Mouse (Mus musculus) right cerebral cortex, postnatal 25 days (tissue): Measurements from ENCODE around the gene Htra3.

Experiments
- DNase-seq: peaks from one replicate; pipeline ENCODE4 v3.0.0; 2022

The Htra3 gene

DNA sequence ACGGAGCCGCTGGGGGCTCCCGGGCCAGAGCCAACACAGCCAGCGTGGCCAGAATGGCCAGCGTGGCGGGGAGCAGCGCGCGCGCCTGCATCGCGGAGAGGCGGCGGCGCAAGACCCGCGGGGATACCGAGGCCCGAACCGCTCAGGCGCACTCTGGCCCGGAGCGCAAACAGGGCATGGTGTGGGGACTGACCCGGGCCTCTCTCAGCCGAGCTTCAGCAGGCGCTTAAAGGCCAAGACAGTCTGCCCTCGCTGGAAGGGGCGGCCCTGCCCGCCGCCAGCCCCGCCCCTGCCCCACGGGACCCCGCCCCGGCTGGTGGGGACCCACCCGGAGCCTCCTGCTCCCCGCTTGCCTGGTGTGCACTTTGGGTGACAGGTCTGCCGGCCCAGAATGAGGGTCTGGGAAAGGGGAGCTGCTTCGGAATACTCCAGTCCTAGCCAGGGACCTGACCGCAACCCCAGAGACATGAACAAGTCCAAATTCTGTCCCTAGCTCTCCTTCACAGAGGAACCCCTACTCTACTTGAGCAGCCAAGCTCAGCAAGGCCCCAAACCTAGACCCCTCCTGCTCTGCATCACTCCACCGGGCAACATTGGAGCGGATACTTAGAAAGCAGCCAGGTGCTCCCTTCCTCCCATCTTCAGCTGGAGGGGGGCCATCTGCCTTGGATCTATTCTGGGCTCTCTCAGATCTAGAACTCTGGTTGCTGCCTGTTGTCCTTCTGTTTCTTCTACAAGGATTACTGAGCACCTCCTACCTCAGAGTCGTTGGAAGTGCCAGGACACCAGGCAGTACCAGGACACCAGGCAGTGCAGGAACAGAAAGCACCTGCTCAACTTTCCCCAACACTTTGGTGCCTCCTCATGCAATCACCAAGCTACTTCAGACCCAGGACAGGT is at the start of gene Htra3:
TSS of gene Htra3 (minus strand) at position 527 of the 900 bp plus-strand sequence.
- peak; percentile 31 for DNase-seq

DNA sequence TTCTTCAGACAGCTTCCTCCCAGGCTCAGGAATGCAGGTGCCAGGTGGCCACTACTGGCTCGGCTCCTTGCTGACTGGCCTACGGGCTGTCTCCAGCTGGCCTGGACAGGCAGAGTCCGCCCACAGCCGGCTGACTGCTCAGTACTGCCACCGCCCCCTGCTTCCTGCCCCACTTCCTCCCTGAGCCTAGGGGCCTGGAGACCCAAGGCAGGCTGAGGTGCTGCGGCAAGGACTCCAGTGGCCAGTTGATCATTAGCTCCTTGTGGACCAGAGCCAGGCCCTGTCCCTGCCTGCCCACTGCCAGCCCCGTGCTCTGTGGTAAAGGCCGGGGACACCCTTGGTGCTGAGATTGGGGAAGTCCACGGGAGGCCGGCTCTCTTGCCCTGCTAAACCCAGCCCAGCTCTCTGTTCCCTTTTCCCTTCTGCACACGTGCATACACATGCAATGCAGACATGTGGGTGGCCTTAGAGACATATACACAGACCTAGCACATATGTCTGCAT is 49.4 kb upstream of the Htra3 start:
- peak; percentile 67 for DNase-seq

- no peak for DNase-seq
These were observed 48.9 kb upstream of the Htra3 start for GRCm38 (mm10) chr5:35728344-35728956.

GRCm38 (mm10) chr5:35727447-35727846 is 47.9 kb upstream of the Htra3 start:
- no peak for DNase-seq

DNA sequence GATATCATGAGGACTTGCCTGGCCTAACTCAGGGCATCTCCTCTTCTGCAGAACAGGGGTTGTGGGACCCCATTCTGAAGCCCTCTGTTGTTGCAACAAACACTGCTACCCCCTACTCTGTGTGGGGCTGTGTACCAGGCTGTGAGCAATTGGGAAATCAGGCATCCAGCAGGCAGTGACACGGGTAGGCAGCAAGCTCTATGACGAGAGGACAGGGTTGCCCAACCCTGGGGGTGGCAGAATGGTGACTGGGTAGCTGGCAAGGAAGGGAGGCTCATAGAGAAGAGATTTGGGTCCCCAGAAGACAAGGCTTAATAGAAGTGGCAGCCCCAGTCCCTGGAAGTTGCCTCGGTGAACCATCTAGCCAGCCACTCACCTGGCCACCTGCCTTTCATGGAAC is 46.3 kb upstream of the Htra3 start:
- no peak for DNase-seq

DNA sequence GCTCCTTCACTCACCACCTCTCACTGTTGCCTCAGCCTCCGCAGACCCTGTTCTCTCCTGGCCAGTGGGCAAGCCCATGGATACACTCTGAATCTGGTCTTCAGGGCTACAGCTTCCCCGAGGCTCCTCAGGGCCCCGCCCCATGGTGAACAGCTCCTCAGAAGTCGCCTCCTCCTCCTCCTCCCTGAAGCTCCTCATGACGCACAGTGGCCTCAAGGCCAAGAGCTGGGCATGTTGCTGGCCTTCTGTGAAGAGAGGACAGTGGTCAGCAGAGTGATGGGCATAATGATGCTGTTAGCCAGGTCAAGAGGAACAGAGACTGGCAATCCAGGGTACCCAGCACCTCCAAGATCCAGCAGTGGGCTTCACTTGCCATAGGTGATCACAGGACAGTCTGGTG is 44.3 kb upstream of the Htra3 start:
- DNase-seq: no peak

- no peak for DNase-seq
These were observed 43.1 kb upstream of the Htra3 start for GRCm38 (mm10) chr5:35722654-35723053.

DNA sequence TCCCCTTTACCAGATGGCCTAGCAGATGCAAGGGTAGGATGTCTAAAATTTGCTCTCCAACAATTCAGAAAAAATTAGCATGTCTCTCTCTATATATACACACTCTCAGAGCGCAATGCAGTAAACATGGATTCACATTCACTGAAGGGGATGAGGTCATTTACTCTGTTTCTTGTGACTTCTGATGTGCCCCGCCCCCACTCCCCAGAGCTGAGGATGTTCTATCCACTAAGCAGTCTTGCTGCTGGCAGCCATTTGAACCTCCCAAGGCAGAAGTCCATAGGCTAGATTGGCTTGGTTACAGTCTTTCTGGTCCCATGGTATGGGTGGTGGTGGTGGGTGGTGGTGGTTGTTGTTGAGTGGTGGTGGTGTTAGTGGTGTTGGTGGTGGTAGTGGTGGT is 42.4 kb upstream of the Htra3 start:
- no peak for DNase-seq

- DNase-seq: no peak
These were observed 40.3 kb upstream of the Htra3 start for GRCm38 (mm10) chr5:35719880-35720279.

- no peak for DNase-seq
These were observed 39.8 kb upstream of the Htra3 start for GRCm38 (mm10) chr5:35719343-35719742.

- no peak for DNase-seq
These were observed 39.2 kb upstream of the Htra3 start for GRCm38 (mm10) chr5:35718817-35719216.

- peak; percentile 26 for DNase-seq
These were observed 38.4 kb upstream of the Htra3 start for GRCm38 (mm10) chr5:35717946-35718345.

GRCm38 (mm10) chr5:35717455-35717854 is 37.9 kb upstream of the Htra3 start:
- no peak for DNase-seq

- DNase-seq: peak; percentile 55
These were observed 34.2 kb upstream of the Htra3 start for GRCm38 (mm10) chr5:35713649-35714354.

GRCm38 (mm10) chr5:35712517-35712916 is 32.9 kb upstream of the Htra3 start:
- DNase-seq: no peak

- no peak for DNase-seq
These were observed 31.3 kb upstream of the Htra3 start for GRCm38 (mm10) chr5:35710931-35711330.

- no peak for DNase-seq
These were observed 30.9 kb upstream of the Htra3 start for GRCm38 (mm10) chr5:35710481-35710880.

GRCm38 (mm10) chr5:35705411-35705810 is 25.8 kb upstream of the Htra3 start:
- no peak for DNase-seq

DNA sequence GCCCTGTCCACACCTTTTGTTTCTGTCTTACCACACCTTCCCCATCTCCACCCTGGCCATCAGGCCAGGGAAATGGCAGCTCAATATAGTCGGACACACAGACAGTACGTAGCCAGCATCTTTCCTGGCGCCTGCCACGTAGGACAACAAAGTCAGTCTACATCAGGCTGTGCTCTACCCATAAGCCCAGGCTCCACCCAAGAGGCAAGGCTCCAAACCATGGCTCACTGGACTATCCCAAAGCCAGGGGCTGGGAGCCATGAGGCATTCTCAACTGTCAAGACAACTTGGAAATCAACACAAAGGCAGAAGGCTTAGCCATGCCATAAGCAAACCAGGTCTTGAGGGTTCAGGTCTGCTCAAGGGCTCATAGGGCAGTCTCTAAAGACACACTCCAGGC is 24.2 kb upstream of the Htra3 start:
- no peak for DNase-seq

DNA sequence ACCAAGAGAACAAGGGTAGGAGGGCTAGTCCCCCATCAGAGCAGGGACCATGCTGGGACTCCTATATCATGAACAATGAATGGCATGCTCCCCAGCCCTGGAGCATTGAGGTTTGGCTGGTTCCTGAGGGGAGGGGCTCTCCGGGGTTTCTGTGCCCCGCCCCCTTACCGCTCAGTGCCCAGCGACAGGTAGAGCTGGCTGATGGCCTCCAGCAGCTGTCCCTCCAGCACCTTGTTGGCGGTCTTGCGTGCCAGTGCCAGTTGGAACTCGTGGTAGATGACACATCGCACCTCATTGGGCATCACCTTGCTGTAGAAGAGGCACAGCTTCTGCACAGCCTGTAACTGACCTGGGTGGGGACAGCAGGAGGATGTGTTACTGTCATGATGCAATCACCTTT is 23.6 kb upstream of the Htra3 start:
- DNase-seq: no peak

DNA sequence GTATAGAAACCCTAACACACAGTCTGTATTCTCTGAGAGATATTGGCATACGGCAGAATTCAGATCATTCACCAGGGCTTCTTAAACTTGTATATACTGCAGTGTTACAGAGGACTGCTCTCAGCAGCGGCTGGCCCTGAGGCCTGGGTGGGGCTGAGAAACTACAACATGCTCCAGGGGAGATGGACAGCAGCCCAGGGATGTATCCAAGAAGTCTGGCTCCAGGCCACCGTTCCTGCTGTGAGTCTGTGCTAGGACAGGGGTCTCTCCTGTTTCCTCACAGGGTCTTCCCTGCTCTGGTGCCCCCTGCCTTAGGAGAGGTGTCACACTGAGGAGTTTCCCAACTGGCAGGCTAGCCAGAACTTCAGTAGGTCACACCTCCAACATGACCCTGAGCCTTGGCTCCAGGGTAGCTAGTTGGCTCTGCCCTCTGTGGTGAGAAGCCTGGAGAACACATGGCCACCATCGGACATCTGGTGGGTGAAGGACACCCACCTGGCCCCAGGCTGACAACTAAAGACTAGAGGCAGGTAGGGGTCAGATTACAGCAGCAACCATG is 23.1 kb upstream of the Htra3 start:
- DNase-seq: no peak

- DNase-seq: peak; percentile 54
These were observed 21.5 kb upstream of the Htra3 start for GRCm38 (mm10) chr5:35701042-35701441.

DNA sequence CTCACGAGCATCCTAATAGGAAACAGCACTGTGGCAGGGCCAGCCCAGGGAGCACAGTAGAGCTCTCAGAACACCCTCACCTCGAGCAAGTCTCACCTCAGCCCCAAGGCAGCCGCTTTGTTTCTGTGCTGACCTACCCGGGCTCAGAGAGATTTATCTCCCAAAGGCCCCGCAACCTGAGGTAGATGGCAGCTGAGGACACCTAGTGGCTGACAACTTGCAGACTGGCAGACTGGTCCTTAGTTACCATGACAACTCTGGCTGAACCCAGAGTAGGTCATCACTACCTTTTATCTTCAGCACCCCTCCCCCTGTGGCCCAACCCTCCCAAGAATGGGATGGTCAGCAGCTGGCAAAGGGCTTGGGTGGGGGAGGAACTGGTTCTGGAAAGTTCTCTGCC is 16.2 kb upstream of the Htra3 start:
- DNase-seq: no peak
